In genomic region chr7:118533178-118533578, GRCm38 (mm10) we compare ENCODE assay signal across 8 mouse cellular contexts. TPM values are rescaled to one million over a fixed set of nuclear protein-coding genes. Genes with fewer than 3 reads are reported as not detected.
A peak's percentile ranks its signal among the peaks of the same experiment; 100 is the strongest.
DNase-seq lines count a peak whose midpoint lies in the region; ATAC-seq and TF ChIP-seq lines count a peak whose summit lies in the region.

Coq7 (minus strand) TSS chr7:118533356.

- H3K27ac ChIP-seq in testis, adult 2 months (ENCODE audit: control insufficient read depth, insufficient read depth, low read depth, low read length): peak within 1 kb of the TSS; percentile 96

- H3K4me1 ChIP-seq in testis, adult 2 months (ENCODE audit: control insufficient read depth, insufficient read depth, low read length): no peaks in the 10 kb centered on the region; the same call in 1 of the 2 replicates

- no peaks in the 10 kb centered on the region for H3K27me3 ChIP-seq in testis, adult 2 months (ENCODE audit: control insufficient read depth, insufficient read depth, low read length)

- TF ChIP-seq CTCF in testis, adult 2 months (IDR thresholded peaks at IDR 0.05; ENCODE audit: control insufficient read depth, insufficient read depth, insufficient replicate concordance, low read depth, low read length): no peak

- peak; percentile 95 for ATAC-seq in megakaryocyte, adult 5-6 weeks (ENCODE audit: poor library complexity, severe bottlenecking)

- intact Hi-C loops in gastrocnemius, postnatal 14 days (cut with DNase I; ENCODE audit: low total_unique reads): no loop called here

- no peak for TF ChIP-seq POLR2A in testis, adult 2 months (IDR thresholded peaks at IDR 0.05; ENCODE audit: control insufficient read depth, low read depth, low read length)

- H3K4me3 ChIP-seq in testis, adult 2 months (ENCODE audit: control insufficient read depth, low read depth, low read length): peak within 1 kb of the TSS; percentile 96

- H3K36me3 ChIP-seq in testis, adult 2 months (ENCODE audit: control insufficient read depth, insufficient read depth, low read length): no peaks in the 10 kb centered on the region

- DNase-seq in testis, postnatal 10 days (ENCODE audit: low spot score): no peak
- DNase-seq in embryo, embryonic 11 days: peak; percentile 98
- peak; percentile 92 for DNase-seq in gastrocnemius, postnatal 14 days
- peak; percentile 100 for DNase-seq in induced T-regulatory cell, adult 2 months (ENCODE audit: low read depth)
- DNase-seq in left cerebral cortex, adult 8-10 months (ENCODE audit: low spot score in 2 of 2): peak; percentile 93 to 95
- peak; percentile 95 for DNase-seq in right cerebral cortex, adult 18-20 months

RNA-seq across cellular contexts. Expression of gene Coq7, which starts in this region (rescaled TPM):
- polyA plus RNA-seq in testis, adult 2 months (2012; rRNA removed): 23.7 and 25.5 TPM in 2 replicates
- 10 to 100 TPM; 68.9 to 75.6 TPM for total RNA-seq in gastrocnemius, postnatal 14 days (2021)
- total RNA-seq in left cerebral cortex, adult 8-10 months (2022): 10 to 100 TPM; 32.8 to 36.3 (median 34.3) TPM
- total RNA-seq in megakaryocyte, adult 5-6 weeks (2015): 18.3 and 19.5 TPM in 2 replicates
- 20.9 and 21.5 TPM in 2 replicates for total RNA-seq in megakaryocyte, adult 5-6 weeks (2017)
